Mouse (Mus musculus): ENCODE results near the gene E2f3.

E2f3 gene

DNA sequence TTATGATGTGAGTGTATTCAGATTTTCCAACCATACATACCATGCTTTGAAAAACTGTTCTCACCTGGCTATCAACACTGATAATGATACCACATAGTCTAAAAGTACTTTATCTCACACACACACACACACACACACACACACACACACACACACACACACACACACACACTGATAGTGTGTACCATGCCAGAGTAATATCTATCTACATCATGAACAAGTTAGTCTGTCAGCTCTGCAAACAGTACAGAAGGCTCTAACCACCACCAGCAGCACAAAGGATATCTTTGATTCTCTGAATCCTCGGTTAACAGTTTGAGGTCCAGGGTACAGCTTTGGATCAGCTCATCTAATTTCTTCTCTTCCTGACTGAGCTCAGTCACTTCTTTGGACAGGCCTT is 69.3 kb downstream of the E2f3 start:
- no peak for DNase-seq (ENCODE audit: low spot score)

DNA sequence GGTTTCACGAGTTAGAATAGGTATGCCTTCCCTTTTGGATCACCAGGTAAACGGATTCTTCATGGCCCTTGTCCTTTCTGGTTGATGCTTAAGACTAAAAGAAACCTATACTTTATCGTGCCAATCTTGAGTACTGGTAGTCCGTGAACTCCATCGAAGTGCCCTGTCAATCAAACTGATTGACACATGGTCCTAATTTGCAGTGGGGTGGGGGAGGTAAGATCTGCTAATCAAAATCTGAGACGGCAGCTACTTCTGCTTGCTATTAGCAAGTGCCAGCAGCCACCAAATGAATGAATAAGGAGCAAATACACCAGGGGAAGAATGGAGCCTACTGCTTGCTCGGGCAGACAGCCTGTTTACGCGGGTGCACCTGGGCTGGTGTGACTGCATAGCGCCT is 72.3 kb downstream of the E2f3 start:
- no peak for DNase-seq (ENCODE audit: low spot score)

DNA sequence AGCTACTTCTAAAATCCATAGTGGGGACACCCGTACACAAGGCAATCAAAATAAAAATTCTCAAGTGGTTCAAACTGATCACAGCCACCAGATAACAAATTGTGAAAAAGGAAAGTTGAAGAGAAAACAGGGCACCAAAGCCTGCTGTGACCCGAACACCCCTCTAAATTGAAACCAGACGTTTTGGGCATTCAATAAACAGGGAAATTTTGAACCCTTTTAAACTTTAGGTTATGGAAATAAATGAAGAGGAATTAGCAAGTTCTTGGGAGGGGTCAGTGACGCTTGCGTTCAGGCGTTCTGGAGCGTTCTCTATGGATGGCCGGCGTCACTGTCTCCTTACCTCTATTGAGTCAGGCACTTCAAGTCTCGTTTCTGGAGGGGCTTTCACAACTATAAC is 72.8 kb downstream of the E2f3 start:
- DNase-seq (ENCODE audit: low spot score): no peak

DNA sequence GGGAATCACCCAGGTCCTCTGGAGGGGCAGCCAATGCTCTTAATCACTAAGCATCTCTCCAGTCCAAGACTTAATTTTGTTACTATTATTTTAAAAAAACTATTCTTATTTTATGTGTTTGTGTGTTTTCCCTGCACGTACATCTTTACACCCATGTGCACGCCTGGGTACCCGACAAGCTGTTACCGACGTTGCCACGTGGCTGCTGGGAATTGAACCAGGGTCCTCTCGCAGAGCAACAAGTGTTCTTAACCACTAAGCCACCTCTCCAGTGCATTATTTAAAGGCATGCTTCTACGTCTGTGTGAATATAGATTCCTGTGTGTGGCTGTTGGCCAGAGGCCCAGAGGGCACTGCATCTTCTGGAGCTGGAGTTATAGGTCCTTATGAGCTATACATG is 73.6 kb downstream of the E2f3 start:
- no peak for DNase-seq (ENCODE audit: low spot score)

DNA sequence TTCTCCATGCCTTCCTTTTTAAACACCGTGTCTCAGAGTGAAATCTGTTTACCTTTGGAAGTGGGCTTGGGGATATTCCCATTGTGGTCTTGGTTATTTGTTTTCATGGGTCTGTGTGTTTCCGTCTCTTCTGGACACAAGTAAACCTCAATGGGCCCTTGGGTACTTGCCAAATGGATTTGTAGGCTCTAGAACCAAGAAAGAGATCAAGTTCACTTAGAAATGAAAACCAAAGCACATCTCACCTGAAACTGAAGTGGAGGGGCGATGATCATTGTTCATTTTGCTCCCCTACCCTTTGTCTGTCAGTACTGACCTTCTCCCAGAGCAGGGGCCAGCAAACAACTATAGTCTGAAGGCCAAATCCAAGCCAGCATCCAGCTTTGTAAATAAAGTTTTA is 74.7 kb downstream of the E2f3 start:
- no peak for DNase-seq (ENCODE audit: low spot score)

DNA sequence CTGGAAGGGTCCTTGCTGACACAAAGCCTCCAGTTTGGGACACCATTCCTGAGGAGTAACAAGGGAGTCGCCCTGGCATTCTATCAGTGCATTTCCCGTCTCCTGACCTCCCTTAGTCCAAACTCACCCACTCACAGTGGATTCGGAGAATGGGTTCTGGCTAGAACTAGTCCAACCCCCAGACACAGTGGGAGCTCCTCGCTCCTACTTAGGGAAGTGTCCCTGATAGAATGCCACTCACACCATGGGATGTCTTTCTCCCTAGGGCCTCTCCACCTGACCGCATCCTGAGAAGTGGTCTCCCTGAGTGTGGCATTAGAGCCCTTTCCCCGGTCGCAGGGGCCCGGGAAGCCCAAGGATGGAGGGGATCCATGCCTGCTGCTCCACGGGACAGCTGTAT is 77.4 kb downstream of the E2f3 start:
- no peak for DNase-seq (ENCODE audit: low spot score)

DNA sequence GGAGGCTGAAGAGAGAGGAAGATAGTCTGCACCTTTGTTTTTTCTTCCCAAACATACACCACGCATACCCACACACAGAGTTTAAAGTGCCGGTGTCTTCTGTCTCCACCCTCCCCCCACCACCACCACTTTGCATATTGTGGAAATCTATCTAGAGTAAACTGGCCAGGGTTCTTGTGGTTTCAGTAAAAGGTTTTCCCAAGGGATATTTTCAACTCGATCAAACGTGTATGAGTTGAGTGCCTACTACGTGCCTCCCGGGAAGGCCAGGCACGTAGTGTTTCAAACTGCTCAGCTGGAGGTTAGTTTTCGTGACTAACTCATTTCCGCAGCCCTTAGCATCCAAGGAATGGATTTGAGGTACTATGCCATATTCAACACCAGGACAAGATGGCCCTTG is 77.9 kb downstream of the E2f3 start:
- DNase-seq (ENCODE audit: low spot score): no peak

DNA sequence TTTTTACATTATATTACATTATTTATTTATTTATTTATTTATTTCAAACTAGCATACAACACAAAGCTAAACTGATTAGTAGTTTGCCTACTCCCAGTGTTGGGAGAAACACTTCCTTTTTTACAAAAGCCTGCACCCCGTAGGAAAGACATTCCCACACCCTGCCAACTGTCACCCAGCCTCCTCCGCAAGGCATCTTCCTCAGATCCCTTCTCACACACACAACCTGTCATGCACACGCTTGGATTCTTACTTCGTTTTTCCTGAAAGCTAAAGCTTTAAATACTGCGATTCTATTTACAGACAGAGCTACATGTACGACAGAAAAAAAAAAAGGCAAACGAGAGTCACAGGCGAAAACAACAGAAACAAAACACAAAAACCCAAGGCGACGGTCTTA is 79.1 kb downstream of the E2f3 start:
- no peak for DNase-seq (ENCODE audit: low spot score)

DNA sequence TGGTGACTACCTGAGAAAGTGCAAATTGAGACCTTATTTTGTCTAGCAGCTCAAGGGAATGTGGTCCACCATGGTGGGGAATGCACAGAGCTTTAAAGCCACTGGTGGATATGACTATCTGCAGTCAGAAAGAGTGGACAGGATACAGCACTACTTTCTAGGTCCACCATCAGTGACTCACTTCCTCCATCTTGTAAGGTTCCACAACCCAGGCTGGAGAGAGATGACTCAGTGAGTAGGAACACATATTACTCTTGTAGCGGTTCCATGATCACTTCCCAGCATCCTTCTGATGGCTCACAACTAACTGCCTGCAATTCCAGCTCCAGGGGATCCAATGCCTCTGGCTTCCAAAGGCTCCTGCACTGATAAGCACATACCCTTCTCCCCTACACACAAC is 82.5 kb downstream of the E2f3 start:
- DNase-seq (ENCODE audit: low spot score): no peak

DNA sequence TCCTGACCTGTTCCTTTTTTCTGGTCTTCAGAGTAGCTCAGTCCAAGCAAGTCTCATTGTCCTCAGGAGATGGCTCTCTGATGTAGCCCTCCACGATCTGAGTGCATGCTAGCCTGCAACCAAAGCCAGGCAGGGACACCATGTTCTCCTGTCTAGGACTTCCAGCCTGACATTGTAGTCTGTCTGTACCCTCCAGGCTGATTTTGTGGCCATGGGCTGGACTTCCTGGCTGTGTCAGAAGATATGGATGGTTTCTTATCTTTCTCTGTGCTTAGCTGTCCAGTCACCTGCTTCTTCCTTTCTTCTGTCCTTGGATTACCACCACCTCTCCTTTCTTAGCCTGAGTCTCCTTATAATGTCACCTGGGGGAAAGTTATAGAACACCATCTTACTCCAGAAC is 83.2 kb downstream of the E2f3 start:
- DNase-seq (ENCODE audit: low spot score): no peak

DNA sequence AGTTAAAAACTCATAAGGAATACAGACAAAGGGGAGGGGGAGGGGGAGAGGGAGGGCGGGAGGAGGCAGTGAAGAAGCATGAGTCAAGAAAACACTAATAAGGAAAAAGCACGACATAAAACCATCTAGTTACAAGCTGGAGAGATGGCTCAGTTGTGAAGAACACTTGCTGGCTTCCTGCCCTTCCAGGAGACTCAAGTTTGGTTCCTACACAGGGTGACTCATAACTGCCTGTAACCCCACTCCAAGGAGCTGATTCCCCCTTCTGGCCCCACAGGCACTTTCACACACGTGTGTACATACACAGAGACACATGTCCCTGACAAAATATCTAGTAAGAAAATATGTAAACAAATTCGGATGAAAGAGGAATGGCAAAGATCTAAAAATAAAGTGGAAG is 84.2 kb downstream of the E2f3 start:
- no peak for DNase-seq (ENCODE audit: low spot score)

DNA sequence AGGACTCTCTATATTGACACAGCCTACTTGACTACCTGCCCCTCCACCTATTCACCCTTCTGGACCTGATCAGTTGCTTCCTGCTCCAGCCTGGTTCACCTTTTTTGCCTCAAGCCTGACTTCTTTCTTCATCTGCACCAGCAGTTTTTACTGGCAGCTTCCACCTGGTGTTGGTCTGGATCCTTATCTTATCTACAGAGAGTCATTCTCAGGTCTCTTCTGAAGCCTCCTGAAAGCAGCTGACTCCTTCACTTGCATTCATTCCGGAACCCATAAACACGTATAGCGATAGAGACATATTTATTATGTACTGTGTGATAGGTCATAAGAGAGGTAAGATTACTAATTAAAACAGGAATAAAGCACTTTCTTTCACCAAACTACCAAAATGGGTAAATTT is 119.1 kb downstream of the E2f3 start:
- no peak for DNase-seq (ENCODE audit: low spot score)

DNA sequence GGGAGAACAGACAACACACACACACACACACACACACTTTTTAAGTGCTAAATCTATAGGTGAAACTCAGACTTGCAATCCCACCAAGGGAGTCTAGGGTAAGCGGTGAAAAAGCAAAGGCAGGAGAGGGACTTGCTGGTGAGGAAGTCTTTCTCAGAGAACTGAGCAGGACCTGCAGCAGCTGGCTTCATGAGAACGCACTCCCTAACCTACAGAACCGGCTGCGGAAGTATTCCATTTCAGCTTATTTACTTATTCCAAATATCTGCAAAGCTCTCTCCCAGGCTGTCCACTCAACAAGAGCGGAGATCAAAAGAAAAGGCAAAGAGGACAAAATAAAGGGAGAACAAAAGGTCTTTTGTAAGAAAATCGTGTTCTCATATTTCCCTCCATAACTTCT is 121.5 kb downstream of the E2f3 start:
- no peak for DNase-seq (ENCODE audit: low spot score)

DNA sequence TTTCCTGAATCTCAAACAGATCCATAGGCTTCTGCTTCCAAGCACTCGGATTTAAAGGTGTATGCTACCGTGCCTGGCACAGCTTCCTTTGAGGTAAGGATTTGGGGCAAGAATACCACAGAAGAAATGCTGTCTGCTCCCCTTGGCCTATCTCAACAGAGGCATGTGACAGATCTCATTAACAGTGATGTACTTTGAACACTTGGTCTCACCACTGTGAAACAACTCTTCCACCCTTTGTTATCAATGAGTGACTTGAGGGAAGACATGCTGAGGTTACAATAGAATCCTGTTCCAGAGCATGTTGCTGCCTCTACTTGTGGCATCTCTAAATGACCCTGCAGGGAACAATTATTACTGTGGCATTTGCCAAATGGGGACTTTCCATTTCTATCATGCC is 125.8 kb downstream of the E2f3 start:
- DNase-seq (ENCODE audit: low spot score): no peak

DNA sequence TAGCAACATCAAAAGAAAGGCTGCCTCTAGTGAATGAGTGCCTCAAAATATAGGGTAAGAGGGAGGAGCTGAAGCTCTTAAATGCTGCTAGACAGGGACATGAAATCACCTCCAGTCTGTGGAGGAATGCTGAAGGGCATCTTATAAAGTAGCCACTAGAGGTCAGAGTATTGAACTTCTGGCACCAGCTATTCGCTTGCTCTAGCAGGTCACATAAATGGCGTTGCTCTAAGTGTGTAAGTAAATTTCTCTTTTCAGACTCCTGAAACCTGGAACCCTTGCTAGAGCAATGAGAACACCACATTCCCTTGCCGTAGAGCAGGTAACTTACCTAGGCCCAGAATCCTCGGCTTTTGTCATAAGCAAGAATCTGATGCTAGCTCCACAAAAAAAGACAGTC is 128.4 kb downstream of the E2f3 start:
- peak; percentile 67 for DNase-seq (ENCODE audit: low spot score)
